Comparison of ENCODE assay signal across 30 mouse cellular contexts in the genomic region with DNA sequence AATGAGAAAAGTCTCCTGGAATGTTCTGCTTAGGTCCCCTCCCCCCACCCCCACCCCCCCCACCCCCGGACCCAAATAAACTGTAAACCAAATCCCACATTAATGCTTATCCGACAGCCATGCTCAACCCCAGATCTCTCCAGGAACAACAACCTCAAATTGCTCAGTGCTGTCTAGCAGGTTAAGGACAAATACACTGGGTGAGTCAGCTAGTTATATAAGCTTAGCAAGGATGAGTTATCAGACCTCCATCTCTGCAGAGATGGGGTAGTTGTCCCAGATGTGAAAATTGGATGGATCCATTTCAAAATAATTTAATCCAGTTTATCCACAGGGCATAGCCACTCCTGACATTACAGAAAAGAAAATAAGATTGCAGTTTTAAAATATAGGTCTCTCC.
"Had no signal": no experiment of that assay in that cellular context is flagged by ENCODE, and none has a peak within 500 bp of the region (broad histone marks: within the 10 kb centered on the region; RNA-seq: fewer than 3 reads in every experiment).

No protein-coding gene starts in this region.

- ATAC-seq: liver, embryonic 12.5 days; lung, postnatal 0 days; midbrain, embryonic 15.5 days; midbrain, embryonic 16.5 days had no signal

- H3K4me2 ChIP-seq: limb, embryonic 12.5 days; limb, embryonic 13.5 days; limb, embryonic 15.5 days; liver, embryonic 11.5 days; liver, embryonic 12.5 days; liver, embryonic 13.5 days; liver, embryonic 15.5 days; lung, embryonic 14.5 days; lung, embryonic 15.5 days; midbrain, embryonic 12.5 days; midbrain, embryonic 15.5 days; neural tube, embryonic 12.5 days had no signal

- H3K36me3 ChIP-seq: limb, embryonic 12.5 days; limb, embryonic 13.5 days; limb, embryonic 15.5 days; lung, embryonic 15.5 days; midbrain, embryonic 12.5 days; midbrain, embryonic 15.5 days; neural tube, embryonic 12.5 days had no signal

- H3K4me1 ChIP-seq: limb, embryonic 15.5 days; liver, embryonic 12.5 days; liver, embryonic 13.5 days; liver, embryonic 15.5 days; lung, embryonic 15.5 days; megakaryocyte, embryonic 14.5 days had no signal

- H3K9me3 ChIP-seq: limb, embryonic 10.5 days; limb, embryonic 15.5 days; liver, embryonic 12.5 days; liver, embryonic 15.5 days; lung, embryonic 15.5 days; midbrain, embryonic 15.5 days had no signal

- DNase-seq: left cerebral cortex, postnatal 4 days; liver; liver, embryonic 13.5 days; lung, adult 18-20 months; lung, adult 2 months; lung, embryonic 14.5 days; lung, postnatal 10 days; lung, postnatal 14 days; lung, postnatal 36 days; lung, postnatal 4 days; midbrain, embryonic 14.5 days had no signal

- H3K4me3 ChIP-seq: left cerebral cortex, adult 2 months; limb, embryonic 10.5 days; limb, embryonic 12.5 days; limb, embryonic 13.5 days; limb, embryonic 15.5 days; liver, embryonic 12.5 days; liver, embryonic 13.5 days; liver, embryonic 15.5 days; lung, embryonic 15.5 days; megakaryocyte, embryonic 14.5 days; midbrain, embryonic 10.5 days; midbrain, embryonic 12.5 days; midbrain, embryonic 15.5 days; myocyte; neural tube, embryonic 12.5 days had no signal

- H3K9ac ChIP-seq: limb, embryonic 12.5 days; limb, embryonic 13.5 days; limb, embryonic 15.5 days; liver, embryonic 12.5 days; liver, embryonic 13.5 days; liver, embryonic 14.5 days; liver, embryonic 15.5 days; lung, embryonic 14.5 days; lung, embryonic 15.5 days; midbrain, embryonic 12.5 days; midbrain, embryonic 15.5 days; neural tube, embryonic 12.5 days had no signal

- H3K27ac ChIP-seq: left cerebral cortex, adult 2 months; limb, embryonic 10.5 days; limb, embryonic 12.5 days; limb, embryonic 13.5 days; limb, embryonic 15.5 days; liver, embryonic 12.5 days; liver, embryonic 13.5 days; liver, embryonic 14.5 days; liver, embryonic 15.5 days; lung, embryonic 15.5 days; macrophage; midbrain, embryonic 10.5 days; midbrain, embryonic 12.5 days; midbrain, embryonic 15.5 days; neural tube, embryonic 12.5 days had no signal

- H3K27me3 ChIP-seq: limb, embryonic 15.5 days; liver, embryonic 12.5 days; liver, embryonic 13.5 days; liver, embryonic 15.5 days; lung, embryonic 15.5 days; megakaryocyte, embryonic 14.5 days; midbrain, embryonic 12.5 days; midbrain, embryonic 15.5 days; neural tube, embryonic 12.5 days had no signal
